Mouse (Mus musculus) midbrain, embryonic 14.5 days (tissue): ENCODE results near the gene Ldhc. TPM values are rescaled to one million over a fixed set of nuclear protein-coding genes. Genes with fewer than 3 reads are reported as not detected.

Source experiments
- ATAC-seq: fragments of 200-750 bp; cut with Nextera tagmentation; 2 replicates; pipeline ENCODE4 v1.8.0; 2017; ENCODE audit warnings: moderate number of reproducible peaks, moderate library complexity; ENCODE audit not compliant: low FRiP score, low TSS enrichment
- DNase-seq: peaks from one replicate; pipeline ENCODE4 v3.0.0-alpha.2; 2015
- H3K27ac ChIP-seq: fragments of 300-500 bp; sonication (generic); replicated peaks from 2 replicates; pipeline ENCODE4 v1.5.1; 2014; ENCODE audit warnings: mild to moderate bottlenecking, low read depth, low read length, moderate library complexity
- H3K27me3 ChIP-seq: fragments of 300-500 bp; sonication (generic); 2 replicates; pipeline ENCODE4 v1.6.1; 2014; ENCODE audit warnings: low read length, control low read depth, mixed read lengths; ENCODE audit not compliant: control insufficient read depth, insufficient read depth
- H3K36me3 ChIP-seq: fragments of 300-500 bp; sonication (generic); 2 replicates; pipeline ENCODE4 v1.6.1; 2014; ENCODE audit warnings: low read length, control low read depth; ENCODE audit not compliant: control insufficient read depth, insufficient read depth
- H3K4me1 ChIP-seq: fragments of 300-500 bp; sonication (generic); 2 replicates; pipeline ENCODE4 v1.6.1; 2014; ENCODE audit warnings: mild to moderate bottlenecking, antibody characterized with exemption, low read length, control low read depth; ENCODE audit not compliant: control insufficient read depth, insufficient read depth
- H3K4me2 ChIP-seq: fragments of 300-500 bp; sonication (generic); 2 replicates; pipeline ENCODE4 v1.6.1; 2014; ENCODE audit warnings: mild to moderate bottlenecking, low read length, moderate library complexity
- H3K4me3 ChIP-seq: fragments of 300-500 bp; sonication (generic); replicated peaks from 2 replicates; pipeline ENCODE4 v1.5.1; 2014; ENCODE audit warnings: low read depth, low read length
- H3K9ac ChIP-seq: fragments of 300-500 bp; sonication (generic); replicated peaks from 2 replicates; pipeline ENCODE4 v1.6.1; 2014; ENCODE audit warnings: mild to moderate bottlenecking, low read length, moderate library complexity
- H3K9me3 ChIP-seq: fragments of 300-500 bp; sonication (generic); 2 replicates; pipeline ENCODE4 v1.6.1; 2016; ENCODE audit warnings: low read length, control low read depth, mixed read lengths; ENCODE audit not compliant: control insufficient read depth
- WGBS: fragments of 180-500 bp; shearing (Covaris S2); extraction: QIAGEN DNeasy Blood & Tissue Kit; methylation state at CpG from one replicate; pipeline ENCODE4 v1.1.7; 2014; 5-methylcytosine and 5-hydroxymethylcytosine counted together
- polyA plus RNA-seq: library from polyadenylated mRNA; unstranded; fragments of >200 nt; fragmentation: Nextera tagmentation; extraction: Ambion mirVana; gene quantifications from 2 replicates; pipeline ENCODE4 v1.2.1, GENCODE M21; 2014

Gene Ldhc
- polyA plus RNA-seq, 1 experiment from 2014 or later = 0.20 TPM

GRCm38 (mm10) chr7:46916376-46916775 is 55.4 kb downstream of the Ldhc start:
- Histone ChIP-seq H3K4me3 (no peak overlapping the region), H3K27me3 (no peaks in the 10 kb centered on the region), H3K9me3 (no peaks in the 10 kb centered on the region), H3K4me1 (peaks cover 22% of the 10 kb centered on the region), H3K9ac (no peak overlapping the region), H3K4me2 (no peak overlapping the region), H3K36me3 (peaks cover 28% of the 10 kb centered on the region), H3K27ac (no peak overlapping the region)
- ATAC-seq (no peak), DNase-seq (no peak)
- 95% methylated on average over 3 of the region's 3 CpGs for WGBS

- peaks cover 10% of the 10 kb centered on the region; the same call in 1 of the 2 replicates for H3K36me3 ChIP-seq
- no peaks in the 10 kb centered on the region for H3K9me3 ChIP-seq
- WGBS = 21% methylated on average over 13 of the region's 13 CpGs
- no peak for ATAC-seq
- DNase-seq = peak; percentile 40
- H3K4me3 ChIP-seq = peak overlapping the region; percentile 87
- peak overlapping the region; percentile 82 for H3K4me2 ChIP-seq
- peaks cover 22% of the 10 kb centered on the region for H3K4me1 ChIP-seq
- H3K27ac ChIP-seq = peak overlapping the region; percentile 98; the same call in 1 of the 2 replicates
- H3K27me3 ChIP-seq = no peaks in the 10 kb centered on the region
- H3K9ac ChIP-seq = peak overlapping the region; percentile 91
Measured at GRCm38 (mm10) chr7:46918678-46919371, 57.8 kb downstream of the Ldhc start.

- Histone ChIP-seq H3K9me3 (no peaks in the 10 kb centered on the region), H3K27ac (peak within 1 kb of the TSS; percentile 98), H3K4me1 (peaks cover 22% of the 10 kb centered on the region), H3K27me3 (no peaks in the 10 kb centered on the region), H3K9ac (peak within 1 kb of the TSS; percentile 91), H3K36me3 (peaks cover 10% of the 10 kb centered on the region; the same call in 1 of the 2 replicates), H3K4me3 (peak within 1 kb of the TSS; percentile 87), H3K4me2 (peak within 1 kb of the TSS; percentile 82)
- WGBS = under 1% methylated on average over 69 of the region's 75 CpGs
- peak; percentile 96 for DNase-seq
- ATAC-seq = peak; percentile 94
Measured at GRCm38 (mm10) chr7:46919551-46920176, 58.7 kb downstream of the Ldhc start, which contains the start of gene Tsg101. TSS of gene Tsg101 (minus strand) at chr7:46919969.

GRCm38 (mm10) chr7:46922075-46922474 is 61.1 kb downstream of the Ldhc start:
- ATAC-seq (no peak), DNase-seq (no peak)
- H3K9me3 ChIP-seq = no peaks in the 10 kb centered on the region
- peaks cover 4% of the 10 kb centered on the region for H3K36me3 ChIP-seq
- H3K4me2 ChIP-seq = no peak overlapping the region
- H3K9ac ChIP-seq = no peak overlapping the region
- H3K27me3 ChIP-seq = no peaks in the 10 kb centered on the region
- WGBS = 85% methylated on average over 4 of the region's 4 CpGs
- no peak overlapping the region for H3K4me3 ChIP-seq
- H3K4me1 ChIP-seq = peaks cover 22% of the 10 kb centered on the region
- no peak overlapping the region for H3K27ac ChIP-seq

Other genes with a start within 250 kb of the Ldhc start
- 31.1 and 36.5 TPM in 2 replicates for gene Sergef, start 221.4 kb upstream of the Ldhc start, polyA plus RNA-seq
- 0.28 and 0.32 TPM in 2 replicates for gene Tph1, start 188.7 kb upstream of the Ldhc start, polyA plus RNA-seq
- gene Saal1, start 150.5 kb upstream of the Ldhc start, polyA plus RNA-seq = 13.4 and 19.5 TPM in 2 replicates
- not detected in 2 replicates for gene Saa3, start 145.5 kb upstream of the Ldhc start, polyA plus RNA-seq
- not detected in 2 replicates for gene Saa4, start 128.6 kb upstream of the Ldhc start, polyA plus RNA-seq
- gene Saa1, start 118.2 kb upstream of the Ldhc start, polyA plus RNA-seq = not detected in 2 replicates
- gene Saa2, start 109.4 kb upstream of the Ldhc start, polyA plus RNA-seq = not detected in 2 replicates
- 11.3 and 13.8 TPM in 2 replicates for gene Hps5, start 65.1 kb upstream of the Ldhc start, polyA plus RNA-seq
- 38.1 and 47.2 TPM in 2 replicates for gene Gtf2h1, start 65.1 kb upstream of the Ldhc start, polyA plus RNA-seq
- gene Ldha, start 19.7 kb upstream of the Ldhc start, polyA plus RNA-seq = 423 and 442 TPM in 2 replicates
- 417 and 445 TPM in 2 replicates for gene Tsg101, start 58.8 kb downstream of the Ldhc start, polyA plus RNA-seq
- 3.9 and 7.1 TPM in 2 replicates for gene Uevld, start 97.3 kb downstream of the Ldhc start, polyA plus RNA-seq
- not detected in 2 replicates for gene Gm9999, start 122.4 kb downstream of the Ldhc start, polyA plus RNA-seq
- 5.8 and 8.9 TPM in 2 replicates for gene Spty2d1, start 147.2 kb downstream of the Ldhc start, polyA plus RNA-seq
- gene Tmem86a, start 189.4 kb downstream of the Ldhc start, polyA plus RNA-seq = 18.5 and 19.7 TPM in 2 replicates